Mouse (Mus musculus) R1 (cell line): ENCODE results near the gene Ptgr2.
"Not testable (repeated sequence)": the region's sequence is repeated elsewhere in the genome, so short reads cannot be mapped to it uniquely, and the experiment has no call there.

ENCODE experiments used
- DNase-seq: peaks from one replicate; pipeline ENCODE4 v3.0.0-alpha.2; 2018; ENCODE audit warnings: low read depth, low spot score

Gene Ptgr2

DNA sequence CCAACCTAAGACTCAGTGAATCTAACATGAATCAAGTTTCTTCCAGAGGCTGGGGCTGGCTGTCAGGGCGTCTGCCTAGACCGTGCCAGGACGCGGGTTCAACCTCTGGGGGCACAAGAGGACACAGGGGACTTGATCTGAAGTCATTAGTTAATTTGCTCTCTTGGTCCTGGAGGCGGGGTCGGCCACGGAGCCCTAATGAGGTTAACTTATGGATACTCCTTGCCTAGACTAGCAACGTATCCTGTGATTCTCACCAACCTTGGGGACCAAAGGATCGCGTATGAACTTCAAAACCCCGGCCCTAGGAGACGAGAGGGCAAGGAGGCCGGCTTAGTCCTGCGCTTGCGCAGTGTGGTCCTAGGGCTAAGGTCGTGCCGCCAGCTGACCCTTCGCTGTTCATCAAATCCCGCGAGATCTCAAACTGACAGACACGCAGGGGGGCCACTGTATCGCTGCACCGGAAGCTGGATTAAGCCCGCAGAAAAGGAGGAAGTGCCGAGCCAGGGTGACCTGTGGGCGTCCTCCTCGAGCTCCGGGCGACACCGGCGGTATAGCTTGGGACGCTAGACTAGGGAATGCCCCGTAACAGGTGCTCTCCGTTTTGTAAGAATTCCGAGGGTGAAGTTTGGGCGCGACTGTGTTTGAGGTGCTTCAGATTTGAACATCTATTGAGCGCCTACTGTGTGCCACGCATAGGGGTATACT, at the start of gene Ptgr2:
Gene Ptgr2, plus strand, starts transcription at position 348 of the 708 bp plus-strand sequence.
- DNase-seq = peak; percentile 99

DNA sequence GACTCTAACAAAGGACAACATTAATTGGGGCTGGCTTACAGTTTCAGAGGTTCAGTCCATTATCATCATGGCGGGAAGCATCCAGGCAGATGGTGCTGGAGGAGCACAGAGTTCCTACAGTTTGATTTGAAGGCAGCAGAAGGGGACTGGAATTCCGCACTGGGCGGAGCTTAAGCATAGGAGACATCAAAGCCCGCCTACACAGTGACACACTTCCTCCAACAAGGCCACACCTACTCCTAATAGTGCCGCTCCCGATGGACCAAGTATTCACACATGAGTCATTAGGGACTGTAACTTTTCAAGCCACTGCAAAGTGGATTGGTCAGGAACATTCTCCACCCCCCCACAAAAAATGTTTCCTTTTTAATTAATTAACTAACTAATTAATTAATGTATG, 49.5 kb upstream of the Ptgr2 start:
- peak; percentile 95 for DNase-seq

- peak; percentile 76 for DNase-seq
Observed at GRCm38 (mm10) chr12:84235981-84236752, 48.9 kb upstream of the Ptgr2 start.

GRCm38 (mm10) chr12:84237036-84237435, 48.0 kb upstream of the Ptgr2 start:
- not testable (repeated sequence) for DNase-seq

DNA sequence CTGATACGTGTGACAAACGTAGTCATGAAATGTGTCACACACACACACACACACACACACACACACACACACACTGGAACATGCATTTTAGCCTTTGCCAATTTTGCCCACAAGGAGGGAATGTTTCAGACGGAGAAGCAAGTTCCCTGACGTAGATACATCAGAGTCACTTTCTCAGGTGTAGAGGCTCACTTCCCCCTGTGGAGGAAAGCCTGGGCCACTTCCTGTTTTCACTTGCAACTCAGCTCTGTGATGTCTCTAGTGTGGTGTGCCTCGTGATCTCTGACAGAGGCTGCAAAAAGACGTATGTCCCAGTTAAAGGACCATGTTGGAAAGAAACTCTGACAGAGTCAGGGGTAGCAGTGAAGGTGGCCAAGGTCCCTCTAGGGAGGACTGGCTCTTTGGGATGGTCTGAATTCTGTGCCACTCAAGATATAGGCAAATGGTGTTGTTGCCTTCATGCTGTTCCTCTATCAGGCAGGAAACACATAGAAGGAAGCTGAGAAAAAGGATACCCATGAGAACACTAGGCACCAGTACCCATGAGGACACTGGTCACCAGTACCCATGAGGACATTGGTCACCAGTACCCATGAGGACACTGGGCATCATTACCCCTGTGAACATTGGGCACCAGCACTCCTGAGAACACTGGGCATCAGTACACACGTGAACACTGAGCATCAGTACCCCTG, 41.8 kb upstream of the Ptgr2 start:
- DNase-seq = no peak

DNA sequence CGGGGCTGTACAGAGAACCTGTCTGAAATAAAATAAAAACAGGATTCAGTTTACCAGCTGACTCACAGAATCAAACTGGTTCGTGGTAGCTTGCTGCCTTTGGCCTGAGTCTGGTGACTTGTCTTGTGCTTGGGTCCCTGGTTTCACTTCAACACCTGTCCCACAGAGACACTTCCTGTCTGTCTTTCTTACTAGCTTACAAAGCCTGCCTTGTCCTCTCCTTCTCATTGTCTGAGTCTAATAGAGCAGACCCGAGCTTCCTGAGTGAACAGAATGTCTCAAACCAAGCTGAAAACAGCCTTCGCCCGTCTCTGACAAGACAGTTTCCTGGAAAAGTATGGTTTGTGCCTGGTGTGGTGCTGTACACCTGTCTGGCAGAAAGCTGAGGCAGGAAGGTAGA, 39.3 kb upstream of the Ptgr2 start:
- DNase-seq = peak; percentile 60

DNA sequence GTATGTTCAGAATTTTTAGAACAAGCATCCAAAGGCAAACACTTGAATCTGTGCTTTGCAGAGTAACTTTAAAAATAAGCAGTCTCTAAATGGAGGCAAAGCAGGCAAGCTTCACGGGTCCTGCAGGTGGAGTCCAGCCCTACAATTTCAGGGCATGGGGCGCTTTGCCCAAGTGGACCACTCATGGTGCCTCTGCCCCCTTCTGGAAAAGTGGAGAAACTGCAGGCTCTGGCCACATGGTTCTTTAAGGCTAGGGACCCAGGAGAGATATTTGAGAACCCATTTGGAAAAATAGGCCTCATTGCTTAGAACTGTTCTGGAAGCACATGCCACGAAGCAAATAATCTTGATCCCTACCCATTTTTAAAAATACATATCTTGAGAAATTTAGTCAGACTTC, 35.8 kb upstream of the Ptgr2 start:
- DNase-seq = peak; percentile 86

DNA sequence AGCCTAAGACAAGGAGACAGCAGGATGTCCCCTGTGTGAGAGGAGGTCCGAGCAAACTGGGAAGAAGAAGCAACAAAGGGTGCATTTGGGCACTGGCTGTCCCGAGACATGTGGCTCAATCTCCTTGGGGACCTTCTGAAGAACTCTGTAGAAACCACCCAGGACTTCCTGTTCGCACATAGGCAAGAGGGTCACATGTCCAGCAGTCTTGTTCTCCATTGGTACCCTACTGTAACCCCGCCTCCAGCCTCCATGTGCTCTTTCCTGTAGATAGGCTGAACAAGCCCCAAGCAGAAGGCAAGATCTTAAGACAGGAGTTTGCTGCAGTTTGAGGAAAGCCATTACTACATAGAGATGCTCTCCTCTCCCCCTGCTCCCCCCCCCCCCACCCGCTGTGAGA, 32.2 kb upstream of the Ptgr2 start:
- DNase-seq = peak; percentile 72

GRCm38 (mm10) chr12:84254886-84255285, 30.1 kb upstream of the Ptgr2 start:
- no peak for DNase-seq

GRCm38 (mm10) chr12:84260363-84260762, 24.7 kb upstream of the Ptgr2 start:
- DNase-seq = no peak

GRCm38 (mm10) chr12:84267264-84267663, 17.8 kb upstream of the Ptgr2 start:
- no peak for DNase-seq

DNA sequence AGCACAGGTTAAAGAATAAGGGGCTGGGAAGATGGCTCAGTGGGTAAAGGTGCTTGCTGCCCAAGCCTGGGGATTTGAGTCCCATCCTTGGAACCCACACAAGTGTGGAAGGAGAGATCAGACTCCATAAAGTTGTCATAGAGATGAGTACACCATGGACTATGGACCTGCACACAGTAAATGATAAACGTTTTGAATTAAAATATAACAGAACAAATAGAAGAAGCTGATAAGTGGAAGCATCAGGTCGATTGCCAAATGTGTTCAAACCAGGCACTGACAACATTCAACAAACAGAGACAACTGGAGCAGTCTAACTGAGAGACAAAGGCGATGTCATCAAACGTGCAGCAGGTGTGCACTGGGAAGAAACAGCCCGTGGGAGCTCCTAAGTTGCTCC, 11.7 kb upstream of the Ptgr2 start:
- no peak for DNase-seq

GRCm38 (mm10) chr12:84275288-84275687, 9.7 kb upstream of the Ptgr2 start:
- DNase-seq = no peak

DNA sequence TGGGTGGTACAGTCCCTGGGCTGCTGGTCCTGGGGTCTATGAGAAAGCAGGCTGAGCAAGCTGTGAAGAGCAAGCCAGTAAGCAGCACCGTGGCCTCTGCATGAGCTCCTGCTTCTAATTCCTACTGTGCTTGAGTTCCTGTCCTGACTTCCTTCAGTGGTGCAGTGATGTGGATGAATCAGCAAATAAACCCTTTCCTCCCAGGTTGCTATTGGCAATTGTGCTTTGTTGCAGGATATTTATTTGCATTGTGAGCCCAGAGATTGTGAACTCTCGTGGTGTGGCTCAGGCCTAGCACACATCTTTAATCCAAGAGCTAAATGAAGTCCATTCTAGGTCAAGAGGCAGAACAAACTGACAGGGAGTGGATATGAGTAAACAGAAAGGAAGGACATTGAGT, 8.7 kb upstream of the Ptgr2 start:
- peak; percentile 27 for DNase-seq

GRCm38 (mm10) chr12:84276799-84277198, 8.2 kb upstream of the Ptgr2 start:
- DNase-seq = peak; percentile 35

- peak; percentile 78 for DNase-seq
Observed at GRCm38 (mm10) chr12:84277832-84278231, 7.2 kb upstream of the Ptgr2 start.

DNA sequence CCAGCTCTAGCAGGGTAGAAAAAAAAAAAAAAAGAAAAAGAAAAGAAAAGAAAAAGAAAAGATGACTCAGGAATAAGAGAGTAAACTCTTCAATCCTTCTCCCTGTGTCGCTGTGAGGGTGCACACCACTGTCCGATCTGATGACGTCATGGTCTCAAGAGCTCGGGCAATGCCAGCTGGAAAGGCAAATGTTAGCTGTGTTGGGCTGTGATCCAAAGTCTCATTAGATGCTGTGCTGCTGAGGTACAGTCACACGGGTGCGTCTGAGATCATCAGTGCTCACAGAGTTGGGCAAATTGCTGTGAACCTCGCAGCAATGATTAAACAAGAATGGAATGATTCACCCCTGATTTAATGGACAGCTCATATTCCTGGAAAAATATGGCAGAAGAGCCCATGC, 6.1 kb upstream of the Ptgr2 start:
- DNase-seq = no peak

DNA sequence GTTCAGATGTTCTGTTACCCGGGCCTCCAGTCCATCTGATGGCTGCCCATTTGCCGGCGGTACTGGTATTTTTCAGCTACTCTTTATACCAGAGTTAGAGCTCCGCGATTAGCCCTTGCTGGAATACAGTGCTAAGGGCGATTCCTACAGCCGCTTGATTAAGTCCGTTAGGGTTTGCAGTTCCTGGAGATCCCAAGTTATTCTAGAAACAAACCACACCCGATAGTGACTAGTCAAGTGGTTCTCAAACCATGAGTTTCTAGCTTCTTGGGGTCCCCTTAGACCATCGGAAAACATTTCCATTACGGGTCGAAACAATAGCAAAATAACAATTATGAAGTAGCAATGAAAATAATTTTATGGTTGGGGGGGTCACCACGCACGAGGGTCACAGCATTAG, 641 bp upstream of the Ptgr2 start:
- DNase-seq = no peak

DNA sequence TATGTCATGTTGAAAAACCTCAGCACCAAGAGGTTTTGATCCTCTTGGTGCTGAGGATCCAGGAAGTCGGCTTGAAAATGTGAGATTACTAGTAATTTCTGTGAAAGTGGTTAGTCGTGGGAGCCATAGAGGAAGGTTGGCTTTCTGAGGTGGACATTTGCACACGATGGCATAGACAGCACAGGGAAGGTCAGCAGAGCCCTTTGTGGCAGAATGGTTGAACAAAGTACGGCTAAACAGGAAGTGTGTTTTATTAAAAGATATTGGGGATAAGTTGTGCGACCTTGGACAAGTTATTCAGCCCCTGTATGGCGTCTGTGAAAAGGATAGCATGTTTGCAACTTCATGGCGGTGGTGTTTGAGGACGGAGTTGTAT, 549 bp downstream of the Ptgr2 start:
- no peak for DNase-seq

DNA sequence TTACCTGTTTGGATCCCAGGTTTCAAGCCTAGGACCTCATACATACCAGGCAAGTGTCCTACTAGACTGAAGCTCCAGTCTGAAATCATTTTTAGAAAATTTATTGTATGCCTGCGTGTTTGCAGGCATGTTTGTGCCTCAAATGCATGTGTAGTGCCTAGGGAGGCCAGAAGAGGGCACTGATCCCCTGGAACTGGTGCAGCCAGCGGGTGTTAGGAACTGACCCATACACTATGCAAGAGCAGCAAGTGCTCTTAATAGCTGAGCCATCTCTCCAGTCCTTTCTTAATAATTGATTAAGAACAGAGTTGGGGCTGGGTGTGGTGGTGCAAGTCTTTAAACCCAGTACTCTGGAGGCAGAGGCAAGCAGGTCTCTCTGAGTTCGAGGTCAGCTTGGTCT, 3.4 kb downstream of the Ptgr2 start:
- peak; percentile 65 for DNase-seq

DNA sequence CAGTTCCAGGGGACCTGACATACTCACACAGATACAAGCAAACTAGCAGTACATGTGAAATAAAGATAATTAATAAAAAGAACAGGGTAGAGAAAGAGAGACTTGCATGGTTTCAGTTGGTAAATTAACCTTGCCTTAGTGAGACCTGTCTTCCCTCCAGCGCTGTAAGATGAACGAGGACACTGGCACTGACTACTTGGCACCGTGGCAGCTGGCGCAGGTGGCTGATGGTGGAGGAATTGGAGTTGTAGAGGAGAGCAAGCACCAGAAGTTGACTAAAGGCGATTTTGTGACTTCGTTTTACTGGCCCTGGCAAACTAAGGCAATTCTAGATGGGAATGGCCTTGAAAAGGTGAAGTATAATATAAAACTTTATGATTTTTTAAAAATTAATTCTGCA, 12.8 kb downstream of the Ptgr2 start:
- no peak for DNase-seq

GRCm38 (mm10) chr12:84299265-84299664, 14.2 kb downstream of the Ptgr2 start:
- no peak for DNase-seq

DNA sequence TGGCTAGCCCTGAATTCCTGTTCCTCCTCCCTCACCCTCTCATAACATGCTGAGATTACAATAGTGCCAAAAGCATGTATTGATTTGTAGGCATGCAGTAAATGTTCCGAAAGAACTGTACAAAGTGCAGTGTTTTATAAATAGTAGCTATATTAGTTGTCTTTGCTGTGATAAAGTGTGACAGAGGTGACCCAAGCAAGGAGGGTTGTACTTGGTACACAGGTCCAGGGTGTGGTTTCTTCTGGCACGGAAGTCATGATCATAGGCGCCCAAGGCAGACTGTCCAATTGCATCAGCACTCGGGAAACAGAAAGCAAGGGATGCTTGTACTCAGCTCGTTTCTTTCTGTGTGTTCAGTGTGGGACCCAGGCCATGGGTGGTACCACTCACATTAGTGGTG, 19.1 kb downstream of the Ptgr2 start:
- DNase-seq = no peak
